Mouse (Mus musculus) common myeloid progenitor, adult 5-6 weeks (primary cell): ENCODE results near the gene Ttbk1. TPM values are rescaled to one million over a fixed set of nuclear protein-coding genes. Genes with fewer than 3 reads are reported as not detected.

Source experiments
- ATAC-seq: replicated peaks from 2 replicates; pipeline ENCODE4 v1.8.0; 2016; ENCODE audit warnings: low read depth, mild to moderate bottlenecking, moderate TSS enrichment, inconsistent platforms; ENCODE audit not compliant: poor library complexity, severe bottlenecking
- total RNA-seq: library from RNA; stranded (forward); fragments of 200-1000, 187-1606 nt; gene quantifications from 2 replicates; pipeline ENCODE4 v1.2.3, GENCODE M21; 2017

Gene Ttbk1
- total RNA-seq, 1 experiment from 2014 or later = not detected

DNA sequence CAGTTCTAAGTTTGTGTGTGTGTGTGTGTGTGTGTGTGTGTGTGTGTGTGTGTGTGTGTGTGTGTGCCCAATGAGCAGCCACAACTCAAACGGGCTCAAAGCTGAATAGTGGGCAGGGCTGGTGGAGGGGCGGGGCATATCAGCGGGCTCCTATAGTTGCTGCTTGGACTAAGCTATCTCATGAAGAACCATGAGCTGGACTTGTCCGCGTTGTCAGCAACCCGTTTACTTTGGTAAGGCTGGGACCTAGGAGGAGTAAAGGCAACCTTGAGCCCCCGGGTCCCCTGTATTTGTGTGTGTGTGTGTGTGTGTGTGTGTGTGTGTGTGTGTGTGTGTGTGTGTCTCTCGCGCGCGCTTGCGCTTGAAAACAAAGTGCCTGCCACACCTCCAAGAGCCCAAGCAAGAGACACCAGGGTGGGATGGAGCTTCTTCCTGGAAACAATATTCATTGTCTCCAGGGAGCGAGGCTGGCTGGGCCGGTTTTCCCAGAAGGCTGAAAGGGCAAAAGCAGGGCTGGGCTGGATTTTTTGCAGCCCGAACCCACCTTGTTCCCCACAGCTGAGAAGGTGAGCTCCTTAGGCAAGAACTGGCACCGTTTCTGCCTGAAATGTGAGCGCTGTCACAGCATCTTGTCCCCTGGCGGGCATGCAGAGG is 58.6 kb downstream of the Ttbk1 start, which contains the start of gene Crip3:
Gene Crip3 (plus strand): TSS at position 166 of the 654 bp plus-strand sequence.
- ATAC-seq = peak; percentile 60; the same call in 1 of the 2 replicates

GRCm38 (mm10) chr17:46426496-46426895 is 61.0 kb downstream of the Ttbk1 start:
- no peak for ATAC-seq

DNA sequence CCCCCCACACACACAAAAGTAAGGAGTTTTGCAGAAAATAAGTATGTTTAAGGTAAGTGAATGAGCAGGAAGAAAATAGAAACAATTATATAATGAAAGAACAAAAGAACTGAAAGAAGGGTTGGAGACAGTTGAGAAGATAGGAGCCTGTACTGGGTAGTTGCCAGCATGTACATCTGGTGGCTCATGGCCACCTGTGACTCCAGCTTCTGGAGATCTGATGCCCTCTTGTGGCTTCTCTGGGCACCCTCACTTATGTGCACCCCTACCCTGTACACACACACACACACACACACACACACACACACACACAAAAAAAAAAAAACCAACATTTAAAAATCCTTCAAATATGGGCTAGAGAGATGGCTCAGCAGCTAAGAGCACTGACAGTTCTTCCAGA is 67.8 kb downstream of the Ttbk1 start:
- no peak for ATAC-seq

GRCm38 (mm10) chr17:46418628-46419027 is 68.8 kb downstream of the Ttbk1 start:
- no peak for ATAC-seq

GRCm38 (mm10) chr17:46408478-46408877 is 79.0 kb downstream of the Ttbk1 start:
- 0 out of 2 replicates have a peak, but pooled peaks have one; percentile 36 for ATAC-seq

DNA sequence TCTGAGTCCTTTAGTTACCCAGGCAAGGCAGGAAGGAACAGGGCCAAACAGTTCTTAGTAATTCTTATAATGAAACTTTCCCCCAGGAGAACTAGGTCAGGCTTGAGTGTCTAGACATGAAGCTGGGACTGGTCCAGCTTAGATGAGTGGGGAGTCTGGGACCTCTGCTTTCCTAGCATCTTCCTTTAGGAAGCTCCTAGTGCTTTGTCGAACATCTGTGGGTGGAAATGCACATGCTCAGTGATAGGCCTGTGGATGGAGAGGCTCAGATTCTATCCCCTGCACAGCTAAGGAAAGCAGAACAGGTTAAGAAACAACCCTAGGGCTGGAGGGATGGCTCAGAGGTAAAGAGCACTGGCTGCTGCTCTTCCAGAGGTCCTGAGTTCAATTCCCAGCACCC is 92.8 kb downstream of the Ttbk1 start:
- ATAC-seq = no peak

- peak; percentile 79 for ATAC-seq
These were observed 94.5 kb downstream of the Ttbk1 start for GRCm38 (mm10) chr17:46393012-46393411.

Other genes starting within 250 kb of the Ttbk1 start
- gene Polr1c, start 239.6 kb downstream of the Ttbk1 start, total RNA-seq = 50.0 and 55.6 TPM in 2 replicates
- gene Yipf3, start 239.6 kb downstream of the Ttbk1 start, total RNA-seq = 26.5 and 32.6 TPM in 2 replicates
- gene Lrrc73, start 234.1 kb downstream of the Ttbk1 start, total RNA-seq = not detected in 2 replicates
- gene Tjap1, start 204.6 kb downstream of the Ttbk1 start, total RNA-seq = 11.3 and 14.6 TPM in 2 replicates
- gene Dlk2, start 190.3 kb downstream of the Ttbk1 start, total RNA-seq = 0.23 TPM in 1 of 2 replicates, not detected in the other
- 0.63 and 5.3 TPM in 2 replicates for gene Abcc10, start 159.3 kb downstream of the Ttbk1 start, total RNA-seq
- gene Zfp318, start 103.9 kb downstream of the Ttbk1 start, total RNA-seq = 19.5 and 55.4 TPM in 2 replicates
- not detected in 2 replicates for gene Crip3, start 58.7 kb downstream of the Ttbk1 start, total RNA-seq
- gene Slc22a7, start 49.2 kb downstream of the Ttbk1 start, total RNA-seq = not detected in 2 replicates
- gene Dnph1, start 9.0 kb upstream of the Ttbk1 start, total RNA-seq = 13.3 and 14.5 TPM in 2 replicates
- gene Cul9, start 58.7 kb upstream of the Ttbk1 start, total RNA-seq = 17.3 and 21.2 TPM in 2 replicates
- 32.5 and 35.4 TPM in 2 replicates for gene Srf, start 68.5 kb upstream of the Ttbk1 start, total RNA-seq
- gene Ptk7, start 141.8 kb upstream of the Ttbk1 start, total RNA-seq = 5.7 and 6.7 TPM in 2 replicates
- 6.1 and 6.9 TPM in 2 replicates for gene Klc4, start 158.3 kb upstream of the Ttbk1 start, total RNA-seq
- 102 and 113 TPM in 2 replicates for gene Mrpl2, start 158.6 kb upstream of the Ttbk1 start, total RNA-seq
- 13.8 and 22.7 TPM in 2 replicates for gene Cul7, start 162.7 kb upstream of the Ttbk1 start, total RNA-seq
- 46.2 and 51.9 TPM in 2 replicates for gene Rrp36, start 186.7 kb upstream of the Ttbk1 start, total RNA-seq
- 63.6 and 86.9 TPM in 2 replicates for gene Mea1, start 191.1 kb upstream of the Ttbk1 start, total RNA-seq
- 29.1 and 37.0 TPM in 2 replicates for gene Klhdc3, start 193.2 kb upstream of the Ttbk1 start, total RNA-seq
- 41.7 and 45.4 TPM in 2 replicates for gene Ppp2r5d, start 217.4 kb upstream of the Ttbk1 start, total RNA-seq
- gene Pex6, start 223.8 kb upstream of the Ttbk1 start, total RNA-seq = 10.3 and 17.7 TPM in 2 replicates
- not detected in 2 replicates for gene Gnmt, start 241.5 kb upstream of the Ttbk1 start, total RNA-seq